Mouse (Mus musculus): Measurements from ENCODE around the gene Tekt4.

Gene Tekt4

GRCm38 (mm10) chr17:25480152-25480551 lies 25.7 kb downstream of the Tekt4 start:
- no peak for DNase-seq

- DNase-seq = no peak
Measured at GRCm38 (mm10) chr17:25480820-25481219, 26.4 kb downstream of the Tekt4 start.

GRCm38 (mm10) chr17:25482092-25482491 lies 27.7 kb downstream of the Tekt4 start:
- no peak for DNase-seq

GRCm38 (mm10) chr17:25497013-25497412 lies 42.6 kb downstream of the Tekt4 start, which contains the start of gene Sstr5:
Sstr5 (minus strand) TSS chr17:25497288.
- peak in 1 of 2 experiments; percentile 36 for DNase-seq

GRCm38 (mm10) chr17:25502599-25502998 lies 48.2 kb downstream of the Tekt4 start:
- DNase-seq = no peak

GRCm38 (mm10) chr17:25507799-25508198 lies 53.4 kb downstream of the Tekt4 start:
- peak; percentile 49 to 83 for DNase-seq

- peak in 1 of 2 experiments; percentile 61 for DNase-seq
Measured at GRCm38 (mm10) chr17:25508860-25509577, 54.6 kb downstream of the Tekt4 start.

GRCm38 (mm10) chr17:25510074-25510830 lies 55.8 kb downstream of the Tekt4 start:
- DNase-seq = no peak

- no peak for DNase-seq
Measured at GRCm38 (mm10) chr17:25511876-25512275, 57.5 kb downstream of the Tekt4 start.

- no peak for DNase-seq
Measured at GRCm38 (mm10) chr17:25514055-25514454, 59.6 kb downstream of the Tekt4 start.

- DNase-seq = no peak
Measured at GRCm38 (mm10) chr17:25516315-25516714, 61.9 kb downstream of the Tekt4 start.

GRCm38 (mm10) chr17:25518144-25518543 lies 63.7 kb downstream of the Tekt4 start:
- no peak for DNase-seq

GRCm38 (mm10) chr17:25519511-25519910 lies 65.1 kb downstream of the Tekt4 start:
- DNase-seq = no peak

- DNase-seq = no peak
Measured at GRCm38 (mm10) chr17:25520492-25520891, 66.1 kb downstream of the Tekt4 start.

- DNase-seq = no peak
Measured at GRCm38 (mm10) chr17:25522080-25522479, 67.7 kb downstream of the Tekt4 start.

Measured in kidney, postnatal 36 days (tissue).